Mouse (Mus musculus) E14TG2a.4 (cell line): ENCODE data around the gene Lrrc8d.

Experiments used
- H3K27me3 ChIP-seq: 2 replicates; pipeline ENCODE4 v1.6.1; 2014; ENCODE audit warnings: low read length, control low read depth; ENCODE audit not compliant: insufficient read depth
- H3K36me3 ChIP-seq: 2 replicates; pipeline ENCODE4 v1.6.1; 2014; ENCODE audit warnings: low read length, control low read depth; ENCODE audit not compliant: insufficient read depth
- H3K4me1 ChIP-seq: replicated peaks from 2 replicates; pipeline ENCODE4 v1.6.1; 2014; ENCODE audit warnings: low read depth, low read length, control low read depth
- H3K4me3 ChIP-seq: replicated peaks from 2 replicates; pipeline ENCODE4 v1.5.1; 2014; ENCODE audit warnings: mild to moderate bottlenecking, low read length
- H3K9me3 ChIP-seq: 2 replicates; pipeline ENCODE4 v1.6.1; 2014; ENCODE audit warnings: low read length, control low read depth
- CTCF ChIP-seq: conservative IDR thresholded peaks from 2 replicates; pipeline ENCODE4 v1.5.1; 2014; ENCODE audit warnings: low read length
- NANOG ChIP-seq: IDR thresholded peaks from 2 replicates; pipeline ENCODE4 v1.6.1; 2014; ENCODE audit warnings: borderline replicate concordance, low read length, mixed read lengths
- POU5F1 ChIP-seq: IDR thresholded peaks from 2 replicates; pipeline ENCODE4 v1.6.1; 2014; ENCODE audit warnings: low read length, borderline replicate concordance

Lrrc8d gene

DNA sequence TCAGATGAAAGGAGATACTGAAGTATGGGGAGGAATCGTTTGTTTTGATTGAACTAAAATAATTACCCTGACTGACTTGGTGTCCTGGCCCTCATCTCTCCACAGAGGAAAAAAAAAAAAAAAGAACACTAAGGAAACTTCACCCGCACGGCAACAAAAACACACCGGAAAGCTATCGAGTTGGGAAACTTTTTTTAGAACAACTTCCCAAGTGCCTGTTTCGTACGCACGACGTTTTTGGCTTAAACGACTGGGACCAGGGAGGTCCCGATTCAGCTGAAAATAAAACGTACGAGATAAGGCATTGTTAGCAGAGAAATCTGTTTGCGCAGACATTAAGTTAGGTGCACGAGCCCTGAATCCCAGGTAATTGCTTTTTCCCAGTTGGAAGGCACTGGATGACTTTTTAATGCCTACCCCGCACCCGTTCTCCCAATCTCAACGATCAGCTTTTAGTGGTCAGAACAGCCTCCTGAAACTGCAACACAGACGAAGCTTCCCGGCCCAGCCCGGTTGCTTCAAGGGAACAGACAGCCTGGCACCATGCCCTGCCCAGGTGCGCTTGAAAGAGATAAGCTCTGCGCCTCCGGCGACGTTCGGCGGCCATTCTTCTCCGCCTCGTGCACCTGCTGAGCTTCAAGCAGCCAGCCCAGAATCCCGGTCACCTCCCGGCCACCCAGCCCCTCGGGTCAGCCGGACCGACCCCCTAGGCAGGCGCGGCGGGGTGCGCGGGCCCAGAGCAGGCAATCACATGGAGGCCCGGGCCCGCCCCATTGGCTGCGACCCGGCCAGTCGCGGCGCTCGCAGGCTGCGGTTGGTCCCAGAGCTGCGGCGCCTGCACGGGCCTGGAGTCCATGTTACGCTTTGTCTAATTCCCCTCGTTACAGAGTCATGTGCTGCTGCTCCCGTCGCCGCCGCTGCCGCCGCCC is at the start of gene Lrrc8d:
Lrrc8d (plus strand) TSS at position 829 of the 929 bp plus-strand sequence.
- Histone ChIP-seq H3K4me1 (peaks cover 65% of the 10 kb centered on the region), H3K27me3 (no peaks in the 10 kb centered on the region)
- TF ChIP-seq NANOG = no peak
- no peak for TF ChIP-seq CTCF
- TF ChIP-seq POU5F1 = no peak

DNA sequence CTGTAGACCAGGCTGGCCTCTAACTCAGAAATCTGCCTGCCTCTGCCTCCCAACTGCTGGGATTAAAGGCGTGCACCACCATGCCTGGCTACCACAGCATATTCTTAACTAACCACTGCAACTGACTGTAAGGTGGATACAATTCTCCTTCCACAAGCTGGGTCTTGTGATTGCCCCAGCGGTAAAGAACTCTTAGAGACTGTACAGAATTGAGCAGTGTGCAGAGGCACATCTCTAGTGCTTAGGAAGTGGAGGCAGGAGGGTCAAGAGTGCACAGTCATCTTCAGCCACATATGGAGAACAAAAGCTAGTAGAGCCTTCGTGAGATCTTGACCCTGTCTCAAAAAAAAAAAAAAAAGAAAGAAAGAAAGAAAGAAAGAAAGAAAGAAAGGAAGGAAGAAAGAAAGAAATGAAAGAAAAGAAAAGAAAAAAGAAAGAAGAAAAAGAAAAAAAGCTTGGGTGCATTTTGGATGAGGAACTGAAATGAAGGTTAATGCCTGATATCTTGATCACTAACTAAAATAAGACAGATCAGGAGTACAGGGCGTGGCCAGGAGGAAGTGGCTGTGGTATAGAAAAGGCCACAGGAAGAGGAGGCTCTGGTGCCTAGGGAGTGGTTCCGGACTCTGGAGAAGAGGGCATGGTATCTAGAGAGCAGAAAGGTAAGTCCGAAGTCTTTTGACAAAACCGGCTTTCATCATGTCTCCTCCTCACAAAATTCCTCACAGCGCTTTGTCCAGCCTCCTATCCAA is 48.9 kb upstream of the Lrrc8d start:
- TF ChIP-seq CTCF = no peak
- TF ChIP-seq POU5F1 = no peak
- TF ChIP-seq NANOG = no peak
- peaks cover 6% of the 10 kb centered on the region; the same call in 1 of the 2 replicates for H3K27me3 ChIP-seq
- H3K4me3 ChIP-seq = peak overlapping the region; percentile 51
- H3K9me3 ChIP-seq = no peaks in the 10 kb centered on the region
- H3K36me3 ChIP-seq = no peaks in the 10 kb centered on the region
- H3K4me1 ChIP-seq = peaks cover 37% of the 10 kb centered on the region

More for the DNA sequence above, at the start of gene Lrrc8d:
- Histone ChIP-seq H3K9me3 (peaks cover 15% of the 10 kb centered on the region), H3K36me3 (peaks cover 29% of the 10 kb centered on the region), H3K4me3 (peak within 1 kb of the TSS; percentile 89)

DNA sequence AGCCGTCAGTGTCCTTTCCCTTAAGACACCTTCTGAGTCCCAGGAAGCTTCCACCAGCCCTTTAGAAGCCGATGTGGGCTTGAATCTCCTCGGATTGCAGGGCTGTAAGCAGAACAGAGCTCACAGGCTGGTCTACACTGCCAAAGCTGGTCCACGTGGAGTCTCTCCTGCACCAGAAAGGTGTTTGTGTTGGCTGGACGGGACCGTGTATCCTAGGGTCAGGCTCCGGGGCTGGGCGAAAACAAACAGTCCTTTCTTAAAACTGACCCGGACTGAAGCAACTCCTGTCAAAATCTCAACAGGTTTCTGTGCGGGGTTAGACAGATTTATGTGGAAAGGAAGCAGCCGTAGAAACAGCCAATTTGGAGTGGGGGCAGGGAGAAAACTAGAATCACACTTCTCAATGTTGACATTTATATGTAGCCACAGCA is 48.2 kb upstream of the Lrrc8d start:
- Histone ChIP-seq H3K36me3 (no peaks in the 10 kb centered on the region), H3K4me1 (peaks cover 37% of the 10 kb centered on the region), H3K9me3 (no peaks in the 10 kb centered on the region), H3K27me3 (peaks cover 3% of the 10 kb centered on the region; the same call in 1 of the 2 replicates), H3K4me3 (peak overlapping the region; percentile 51)
- TF ChIP-seq POU5F1 (no peak), NANOG (no peak), CTCF (no peak)

DNA sequence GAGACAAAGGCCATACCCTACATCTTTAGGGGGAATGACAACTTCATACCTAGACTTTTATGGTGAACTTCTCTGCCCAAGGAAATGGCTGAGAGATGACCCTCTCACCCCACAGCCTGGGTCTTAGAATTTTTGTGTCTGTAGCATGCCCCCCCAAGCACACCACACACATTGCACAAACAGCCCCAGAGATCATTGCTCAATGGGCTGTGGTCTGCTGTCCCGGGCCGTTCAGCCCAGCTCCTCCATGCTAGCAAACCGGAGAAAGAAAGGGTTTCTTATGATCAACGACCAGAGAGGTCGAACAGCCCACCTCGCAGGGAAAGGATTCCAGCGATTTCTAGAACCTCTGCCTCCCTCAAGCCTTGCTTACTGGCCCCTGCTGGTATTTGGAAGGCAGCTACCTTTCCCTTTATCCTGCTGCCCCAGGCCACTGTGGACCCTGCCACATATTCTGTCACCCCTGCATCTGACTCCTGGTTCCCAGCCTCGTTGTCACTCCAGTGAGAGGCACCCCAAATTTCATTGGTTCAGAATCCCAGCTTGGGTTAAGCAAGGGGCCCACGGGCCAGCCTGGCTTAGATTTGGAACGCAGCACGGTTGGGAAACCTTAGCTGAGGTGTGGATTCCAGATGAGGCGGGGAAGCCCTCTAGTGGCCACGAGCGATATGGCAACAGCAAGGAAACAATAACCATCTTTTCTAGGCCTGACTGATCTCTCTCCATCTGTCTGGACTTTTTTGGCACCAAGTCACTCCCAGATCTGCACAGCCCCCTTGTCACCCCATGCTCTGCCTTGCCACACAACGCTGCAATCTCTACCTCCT is 45.3 kb upstream of the Lrrc8d start:
- peak; percentile 95 for TF ChIP-seq CTCF
- TF ChIP-seq NANOG = no peak
- no peak for TF ChIP-seq POU5F1
- Histone ChIP-seq H3K9me3 (no peaks in the 10 kb centered on the region), H3K27me3 (no peaks in the 10 kb centered on the region), H3K4me3 (no peak overlapping the region), H3K4me1 (peaks cover 24% of the 10 kb centered on the region), H3K36me3 (no peaks in the 10 kb centered on the region)

DNA sequence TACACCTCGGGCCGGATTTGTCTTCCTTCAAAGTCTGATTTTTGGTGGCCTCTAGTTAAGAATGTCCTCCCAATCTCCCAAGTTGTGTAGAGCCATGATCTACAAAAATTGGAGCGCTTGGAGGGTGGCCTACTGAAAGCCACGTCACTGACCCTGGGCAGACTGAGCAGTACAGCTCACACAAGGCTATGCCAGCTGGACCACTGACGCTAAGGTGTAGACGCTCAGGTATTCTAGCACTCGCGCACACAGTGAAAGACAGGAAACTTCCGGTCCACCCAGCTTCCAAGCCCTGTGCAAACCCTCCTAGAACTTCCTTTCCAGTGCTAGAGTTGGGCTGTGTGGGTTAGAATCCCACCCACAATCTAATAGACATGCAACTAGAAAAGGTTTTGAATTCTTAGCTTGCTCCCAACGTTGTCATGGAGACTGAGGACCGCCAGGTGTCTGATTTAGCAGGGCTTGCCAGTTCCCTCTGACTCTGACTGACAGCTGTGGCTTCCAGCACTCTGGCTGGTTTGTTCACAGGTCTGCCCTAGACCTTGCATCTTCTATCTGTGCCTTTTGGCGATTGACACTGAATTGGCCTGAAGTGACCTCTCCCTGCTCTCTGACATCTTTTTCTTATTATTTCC is 44.6 kb upstream of the Lrrc8d start:
- TF ChIP-seq NANOG = no peak
- TF ChIP-seq CTCF = no peak
- no peak for TF ChIP-seq POU5F1
- no peak overlapping the region for H3K4me3 ChIP-seq
- H3K27me3 ChIP-seq = no peaks in the 10 kb centered on the region
- no peaks in the 10 kb centered on the region for H3K36me3 ChIP-seq
- H3K9me3 ChIP-seq = no peaks in the 10 kb centered on the region
- H3K4me1 ChIP-seq = peaks cover 22% of the 10 kb centered on the region

DNA sequence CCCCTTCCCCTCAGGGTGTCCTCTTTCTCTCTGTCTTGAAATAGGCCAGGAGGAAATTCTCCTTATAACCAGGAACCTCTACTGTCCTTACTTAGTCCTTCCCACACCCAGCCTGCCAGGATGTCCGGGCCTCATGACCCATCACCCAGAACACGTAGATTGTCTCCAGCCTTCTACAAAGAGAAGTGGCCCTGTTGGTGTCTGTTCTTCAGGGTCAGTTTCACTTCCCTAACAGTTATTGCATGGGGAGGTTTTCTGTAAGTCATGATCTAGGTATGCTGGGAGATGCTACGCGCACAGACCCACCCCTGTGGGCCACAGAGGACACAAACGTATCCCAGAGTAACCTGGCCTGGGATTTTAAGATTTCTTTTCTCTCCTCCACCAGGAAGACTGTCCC is 37.9 kb upstream of the Lrrc8d start:
- Histone ChIP-seq H3K36me3 (no peaks in the 10 kb centered on the region), H3K4me3 (no peak overlapping the region), H3K27me3 (no peaks in the 10 kb centered on the region), H3K4me1 (no peaks in the 10 kb centered on the region), H3K9me3 (no peaks in the 10 kb centered on the region)
- TF ChIP-seq POU5F1 = no peak
- no peak for TF ChIP-seq NANOG
- no peak for TF ChIP-seq CTCF

DNA sequence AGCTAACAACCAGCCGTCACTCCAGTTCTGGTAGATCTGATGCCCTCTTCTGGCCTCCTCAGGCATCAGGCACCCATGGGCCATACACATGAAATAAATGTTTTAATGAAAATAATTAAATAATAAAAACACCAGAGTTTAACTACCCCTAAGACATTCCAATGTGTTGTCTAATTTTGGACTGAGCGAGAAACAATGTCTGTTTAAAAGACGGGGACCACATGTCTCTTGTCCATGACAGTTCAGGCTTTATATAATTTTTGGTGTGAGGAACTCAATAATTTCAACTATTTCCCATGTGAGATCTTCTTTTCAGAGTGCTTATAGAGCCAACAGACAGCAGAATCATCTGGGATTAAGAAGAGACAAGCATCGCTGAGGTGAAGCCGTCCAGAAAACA is 32.8 kb upstream of the Lrrc8d start:
- H3K4me1 ChIP-seq = peaks cover 32% of the 10 kb centered on the region
- peaks cover 5% of the 10 kb centered on the region for H3K9me3 ChIP-seq
- H3K36me3 ChIP-seq = no peaks in the 10 kb centered on the region
- TF ChIP-seq CTCF (no peak), NANOG (no peak), POU5F1 (no peak)
- H3K27me3 ChIP-seq = no peaks in the 10 kb centered on the region
- no peak overlapping the region for H3K4me3 ChIP-seq

DNA sequence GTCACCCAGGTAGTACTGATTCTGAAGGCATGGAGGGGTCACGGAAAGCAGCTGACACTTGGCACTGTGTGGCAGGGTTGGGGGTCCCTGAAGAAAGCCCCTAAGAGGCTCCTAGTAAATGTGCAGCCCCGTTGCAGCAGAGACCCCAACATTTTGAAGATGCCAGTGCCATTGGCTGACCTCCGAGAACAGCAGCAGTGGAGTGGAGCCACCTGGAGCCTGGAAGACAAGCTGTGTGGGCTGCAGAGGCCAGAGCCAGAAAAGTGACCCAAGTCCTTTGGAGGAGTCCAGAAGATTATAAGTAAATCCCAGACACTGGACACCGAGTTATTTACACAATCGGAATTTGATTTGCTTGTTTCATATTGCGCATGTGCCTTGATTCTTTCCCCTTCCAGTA is 32.4 kb upstream of the Lrrc8d start:
- Histone ChIP-seq H3K9me3 (peaks cover 5% of the 10 kb centered on the region), H3K4me1 (peaks cover 36% of the 10 kb centered on the region), H3K4me3 (no peak overlapping the region), H3K27me3 (no peaks in the 10 kb centered on the region), H3K36me3 (no peaks in the 10 kb centered on the region)
- TF ChIP-seq NANOG (no peak), CTCF (no peak), POU5F1 (no peak)
